Mouse (Mus musculus) right cerebral cortex, postnatal 25 days (tissue): ENCODE measurements around the gene Npepl1.

Source experiments
- DNase-seq: peaks from one replicate; pipeline ENCODE4 v3.0.0; 2022

Gene Npepl1

GRCm38 (mm10) chr2:174109991-174110782 is at the start of gene Npepl1:
Npepl1 (plus strand) TSS chr2:174110349.
- peak; percentile 52 for DNase-seq

- no peak for DNase-seq
Observed at GRCm38 (mm10) chr2:174061219-174061618, 48.9 kb upstream of the Npepl1 start.

- DNase-seq = no peak
Observed at GRCm38 (mm10) chr2:174063074-174063473, 47.1 kb upstream of the Npepl1 start.

- no peak for DNase-seq
Observed at GRCm38 (mm10) chr2:174063527-174064211, 46.5 kb upstream of the Npepl1 start.

GRCm38 (mm10) chr2:174067793-174068419 is 42.2 kb upstream of the Npepl1 start:
- DNase-seq = no peak

GRCm38 (mm10) chr2:174069532-174070049 is 40.6 kb upstream of the Npepl1 start:
- no peak for DNase-seq

- no peak for DNase-seq
Observed at GRCm38 (mm10) chr2:174071406-174071805, 38.7 kb upstream of the Npepl1 start.

- DNase-seq = no peak
Observed at GRCm38 (mm10) chr2:174073156-174073790, 36.9 kb upstream of the Npepl1 start.

GRCm38 (mm10) chr2:174074621-174075020 is 35.5 kb upstream of the Npepl1 start:
- no peak for DNase-seq

- no peak for DNase-seq
Observed at GRCm38 (mm10) chr2:174075072-174075570, 35.0 kb upstream of the Npepl1 start.

- peak; percentile 90 for DNase-seq
Observed at GRCm38 (mm10) chr2:174075673-174076432, 34.3 kb upstream of the Npepl1 start, which contains the start of gene Stx16. Stx16 (plus strand) TSS chr2:174076308.

GRCm38 (mm10) chr2:174076433-174076824 is 33.7 kb upstream of the Npepl1 start:
- no peak for DNase-seq

- DNase-seq = peak; percentile 18
Observed at GRCm38 (mm10) chr2:174077004-174077695, 33.0 kb upstream of the Npepl1 start.

GRCm38 (mm10) chr2:174077776-174078338 is 32.3 kb upstream of the Npepl1 start:
- no peak for DNase-seq

- no peak for DNase-seq
Observed at GRCm38 (mm10) chr2:174081833-174082232, 28.3 kb upstream of the Npepl1 start.

- DNase-seq = no peak
Observed at GRCm38 (mm10) chr2:174082380-174082918, 27.7 kb upstream of the Npepl1 start.

- no peak for DNase-seq
Observed at GRCm38 (mm10) chr2:174095086-174095485, 15.1 kb upstream of the Npepl1 start.

GRCm38 (mm10) chr2:174102399-174102798 is 7.8 kb upstream of the Npepl1 start:
- DNase-seq = no peak

GRCm38 (mm10) chr2:174103527-174103926 is 6.6 kb upstream of the Npepl1 start:
- DNase-seq = no peak

GRCm38 (mm10) chr2:174107375-174107774 is 2.8 kb upstream of the Npepl1 start:
- no peak for DNase-seq
